Mouse (Mus musculus): ENCODE results near the gene Tubb3.
"Not testable (repeated sequence)": the region's sequence is repeated elsewhere in the genome, so short reads cannot be mapped to it uniquely, and the experiment has no call there.

Tubb3 gene

DNA sequence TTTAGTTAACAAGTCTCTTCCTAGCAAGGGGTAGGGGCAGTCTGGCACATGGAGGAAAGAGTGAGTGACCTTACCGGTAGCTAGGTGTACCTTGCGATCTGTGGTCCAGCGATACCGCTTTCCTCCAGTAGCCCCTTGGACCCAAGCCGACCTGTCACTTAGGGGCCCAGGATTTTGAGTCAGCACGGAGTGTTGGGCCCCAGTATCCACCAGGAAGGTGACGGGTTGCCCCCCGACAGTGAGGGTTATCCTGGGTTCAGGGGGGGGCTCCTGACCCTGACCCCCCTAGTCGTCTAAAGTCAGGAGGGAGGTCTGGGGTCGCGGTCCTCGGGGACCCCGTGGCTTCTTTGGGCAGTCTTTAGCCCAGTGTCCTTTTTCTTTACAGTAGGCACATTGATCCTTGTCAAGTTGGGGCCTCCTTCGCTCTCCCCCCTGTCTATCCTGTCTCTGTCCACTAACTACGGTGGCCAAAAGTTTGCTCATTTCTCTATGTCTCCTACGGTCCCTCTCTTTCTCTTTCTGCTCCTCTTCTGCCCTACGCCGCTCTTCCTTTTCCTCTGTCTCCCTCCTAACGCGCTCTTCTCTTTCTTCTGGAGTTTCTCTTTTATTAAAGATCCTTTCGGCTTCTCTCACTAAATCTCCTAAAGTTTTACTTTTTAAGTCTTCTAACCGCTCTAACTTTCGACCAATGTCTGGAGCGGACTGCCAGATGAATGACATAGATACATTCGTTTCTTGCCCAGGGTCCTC is 20.6 kb downstream of the Tubb3 start:
- no peak for DNase-seq (ENCODE audit: low read depth, low spot score)

DNA sequence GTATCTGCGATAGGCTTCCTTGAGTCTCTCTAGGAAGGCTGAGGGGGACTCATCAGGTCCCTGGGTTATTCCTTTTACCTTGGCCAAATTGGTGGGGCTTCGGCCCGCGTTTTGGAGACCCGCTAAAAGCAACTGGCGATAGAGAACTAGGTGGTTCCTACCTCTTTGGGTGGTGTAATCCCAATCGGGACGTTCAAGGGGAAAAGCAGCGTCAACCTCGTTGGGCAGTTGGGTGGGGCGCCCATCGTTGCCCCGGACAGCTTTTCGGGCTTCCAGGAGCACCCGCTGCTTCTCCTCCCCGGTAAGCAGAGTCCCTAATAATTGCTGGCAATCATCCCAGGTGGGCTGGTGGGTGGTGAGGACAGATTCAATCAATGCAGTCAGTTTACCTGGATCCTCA is 21.2 kb downstream of the Tubb3 start:
- DNase-seq (ENCODE audit: low read depth, low spot score) = no peak

DNA sequence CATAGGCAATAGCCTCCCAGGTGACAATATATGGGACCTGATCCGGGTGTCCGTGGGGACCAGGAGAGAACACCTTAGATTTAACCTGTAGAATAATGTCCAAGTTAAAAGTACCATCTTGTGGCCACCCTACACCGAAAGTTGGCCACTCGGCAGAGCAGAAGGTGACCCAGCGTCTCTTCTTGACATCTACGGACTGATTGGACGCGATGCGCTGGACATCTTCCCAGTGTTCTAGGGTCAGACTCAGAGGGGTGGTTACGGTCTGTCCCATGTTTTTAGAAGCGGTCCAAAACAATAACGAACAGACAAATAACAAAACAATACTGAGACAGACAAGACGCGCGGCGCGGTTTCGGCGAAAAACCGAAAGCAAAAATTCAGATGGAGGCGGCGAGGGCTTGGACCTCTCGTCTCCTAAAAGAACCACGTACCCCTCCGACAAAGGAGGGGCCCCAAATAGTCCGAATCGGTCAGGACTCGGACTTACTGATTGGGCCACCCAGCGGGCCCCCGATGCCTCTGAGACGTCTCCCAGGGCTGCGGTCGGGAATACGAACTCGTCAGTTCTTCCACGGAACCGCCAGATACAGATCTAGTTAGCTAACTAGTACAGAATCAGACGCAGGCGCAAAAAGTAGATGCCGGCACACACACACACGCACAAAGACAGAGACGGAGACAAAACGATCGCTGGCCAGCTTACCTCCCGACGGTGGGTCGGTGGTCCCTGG is 22.2 kb downstream of the Tubb3 start:
- DNase-seq (ENCODE audit: low read depth, low spot score) = not testable (repeated sequence)

DNA sequence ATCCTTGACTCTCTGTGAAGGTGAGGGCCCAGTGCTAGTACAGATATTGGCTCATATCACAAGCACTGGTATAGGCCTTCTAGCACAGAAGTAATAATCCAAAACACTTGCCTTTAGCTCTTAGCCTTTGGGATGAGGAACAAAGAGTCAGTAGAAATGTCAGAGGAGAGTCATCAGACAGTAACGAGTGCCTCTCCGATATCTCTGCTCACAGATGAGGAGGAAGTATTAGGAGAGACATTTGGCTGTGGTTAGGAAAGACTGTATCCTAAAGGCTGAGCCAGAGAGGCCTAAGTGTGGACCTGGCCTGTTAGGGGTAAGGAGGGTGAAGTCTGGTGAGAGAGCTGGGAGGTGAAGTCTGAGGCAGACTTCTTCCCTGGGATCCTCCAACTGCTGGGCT is 30.6 kb downstream of the Tubb3 start:
- DNase-seq (ENCODE audit: low read depth, low spot score) = no peak

DNA sequence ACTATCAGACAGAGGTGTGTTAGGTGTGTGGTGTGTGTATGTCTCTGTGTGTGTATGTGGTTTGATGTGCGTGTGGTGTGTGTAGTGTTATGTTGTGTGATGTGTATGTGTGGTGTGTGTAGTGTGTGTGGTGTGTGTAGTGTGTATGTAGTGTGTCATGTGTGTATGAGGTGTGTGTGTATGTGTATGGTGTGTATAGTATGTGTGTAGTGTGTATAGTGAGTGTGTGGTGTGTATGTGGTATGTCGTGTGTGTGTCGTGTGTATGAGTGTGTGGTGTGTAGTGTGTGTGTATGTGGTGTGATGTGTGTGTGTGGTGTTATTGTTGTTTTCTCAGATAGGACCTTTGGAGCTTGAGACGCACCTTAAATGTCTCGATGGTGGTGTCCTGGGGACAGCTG is 31.1 kb downstream of the Tubb3 start:
- DNase-seq (ENCODE audit: low read depth, low spot score) = no peak

GRCm38 (mm10) chr8:123442871-123443575 is 31.8 kb downstream of the Tubb3 start:
- DNase-seq (ENCODE audit: low read depth, low spot score) = peak; percentile 85

GRCm38 (mm10) chr8:123443576-123443921 is 32.3 kb downstream of the Tubb3 start:
- DNase-seq (ENCODE audit: low read depth, low spot score) = no peak

DNA sequence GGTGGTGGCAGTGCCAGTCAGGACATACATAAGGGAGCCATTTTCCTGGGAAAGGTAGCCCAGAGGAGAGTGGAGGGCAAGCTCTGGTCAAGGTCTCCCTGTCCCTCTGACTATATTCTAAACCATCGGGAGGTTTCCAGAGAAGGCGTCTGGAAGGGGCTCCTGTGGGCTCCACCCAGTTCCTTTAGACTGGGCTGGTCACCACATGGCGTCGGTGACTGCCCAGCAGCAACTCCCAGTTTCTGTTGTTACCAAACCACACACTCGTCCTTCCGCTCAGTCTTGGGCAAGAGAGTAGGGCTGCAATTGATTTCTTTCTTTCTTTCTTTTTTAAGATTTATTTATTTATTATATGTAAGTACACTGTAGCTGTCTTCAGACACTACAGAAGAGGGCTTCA is 32.9 kb downstream of the Tubb3 start:
- DNase-seq (ENCODE audit: low read depth, low spot score) = no peak

- DNase-seq (ENCODE audit: low read depth, low spot score) = no peak
Measured at GRCm38 (mm10) chr8:123445981-123446380, 34.8 kb downstream of the Tubb3 start.

- DNase-seq (ENCODE audit: low read depth, low spot score) = no peak
Measured at GRCm38 (mm10) chr8:123446799-123447198, 35.6 kb downstream of the Tubb3 start.

- no peak for DNase-seq (ENCODE audit: low read depth, low spot score)
Measured at GRCm38 (mm10) chr8:123450783-123451182, 39.6 kb downstream of the Tubb3 start.

- DNase-seq (ENCODE audit: low read depth, low spot score) = not testable (repeated sequence)
Measured at GRCm38 (mm10) chr8:123451747-123452146, 40.5 kb downstream of the Tubb3 start.

DNA sequence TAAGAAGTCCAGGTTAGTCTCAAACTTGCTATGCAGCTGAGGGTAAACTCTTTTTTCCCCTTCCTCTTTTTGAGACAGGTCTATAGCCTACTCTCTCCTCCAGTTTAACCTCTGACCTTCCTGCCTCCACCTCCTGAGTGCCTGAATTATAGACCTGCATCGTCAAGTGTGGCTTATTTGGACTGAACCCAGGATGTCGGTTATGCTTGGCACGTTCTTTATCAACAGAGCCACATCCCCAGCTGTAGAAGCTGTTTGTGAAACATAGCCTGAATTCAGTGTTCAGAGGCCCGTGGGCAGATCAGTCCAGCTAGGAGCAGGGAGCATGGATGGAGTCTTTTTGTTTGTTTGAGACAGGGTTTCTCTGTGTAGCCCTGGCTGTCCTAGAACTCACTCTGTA is 40.9 kb downstream of the Tubb3 start:
- DNase-seq (ENCODE audit: low read depth, low spot score) = no peak

- DNase-seq (ENCODE audit: low read depth, low spot score) = no peak
Measured at GRCm38 (mm10) chr8:123453291-123453690, 42.1 kb downstream of the Tubb3 start.

GRCm38 (mm10) chr8:123453951-123454350 is 42.7 kb downstream of the Tubb3 start:
- DNase-seq (ENCODE audit: low read depth, low spot score) = no peak

DNA sequence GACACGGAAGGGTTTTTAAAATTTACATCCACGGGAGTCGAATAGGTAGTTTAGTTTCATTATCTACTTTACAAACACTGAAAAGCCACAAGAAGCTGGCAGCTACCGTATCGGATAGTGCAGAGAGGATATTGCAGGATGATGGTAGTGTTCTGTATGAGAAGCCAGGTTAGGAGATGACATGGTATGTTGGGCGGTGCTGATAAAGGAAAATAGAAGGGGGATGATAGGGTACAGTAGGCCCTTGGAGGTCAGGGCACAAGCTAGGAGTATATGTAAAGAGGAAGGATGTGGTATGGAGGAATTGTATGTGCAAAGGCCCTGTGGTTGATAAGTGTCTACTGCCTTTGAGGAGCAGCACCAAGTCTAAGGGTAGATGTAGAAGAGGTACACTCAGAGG is 43.3 kb downstream of the Tubb3 start:
- no peak for DNase-seq (ENCODE audit: low read depth, low spot score)

DNA sequence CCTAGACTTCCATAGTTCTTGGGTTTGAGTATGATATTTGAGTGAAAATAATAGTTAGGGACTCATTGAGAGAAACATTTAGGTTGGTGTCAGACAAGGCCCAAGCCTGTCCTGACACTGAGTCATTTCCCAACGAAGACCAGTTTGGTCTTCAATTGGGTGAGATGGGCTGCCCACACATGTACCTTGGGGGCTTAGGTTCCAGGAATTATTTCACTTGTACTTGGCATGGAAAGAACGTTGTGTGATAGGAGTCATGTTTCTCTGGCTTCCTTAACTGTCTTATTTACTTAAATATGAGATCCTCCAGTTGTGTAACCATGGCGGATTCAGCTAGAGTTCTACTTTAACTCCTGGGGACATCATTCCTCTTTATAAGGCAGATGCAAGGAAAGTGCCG is 52.4 kb downstream of the Tubb3 start:
- no peak for DNase-seq (ENCODE audit: low read depth, low spot score)

DNA sequence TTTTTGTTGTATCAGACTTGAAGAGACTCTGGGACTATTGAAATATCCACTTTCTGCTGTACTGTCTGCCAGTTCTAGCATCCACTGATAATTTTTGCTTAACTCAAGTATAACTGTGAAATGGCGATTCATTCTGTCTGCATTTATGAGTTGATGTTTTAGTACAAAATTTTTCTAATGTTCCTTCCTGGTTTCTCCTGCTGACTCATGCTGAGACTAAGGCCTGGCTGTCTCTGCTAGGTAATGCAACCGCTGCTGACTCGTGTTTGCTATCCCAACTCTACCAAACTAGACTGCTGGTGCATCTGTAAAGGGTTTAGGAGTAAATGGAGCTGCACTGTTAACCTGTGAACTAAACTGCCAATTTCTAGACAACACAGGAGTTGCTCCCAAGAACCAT is 56.3 kb downstream of the Tubb3 start:
- no peak for DNase-seq (ENCODE audit: low read depth, low spot score)

Data from embryo, embryonic 11.5 days (tissue).